Mouse (Mus musculus): ENCODE data around the gene Dnttip1.

GRCm38 (mm10) chr2:164758692-164759091, 12.9 kb downstream of the Dnttip1 start:
- TF ChIP-seq POLR2A (IDR thresholded peaks at IDR 0.05; ENCODE audit: low read depth, low read length): no peak
- no peak for TF ChIP-seq CTCF (IDR thresholded peaks at IDR 0.05; ENCODE audit: borderline replicate concordance, insufficient read depth, low read length)
